Mouse (Mus musculus) MEL (cell line): ENCODE data around the gene Oit1. TPM values are rescaled to one million over a fixed set of nuclear protein-coding genes. Genes with fewer than 3 reads are reported as not detected.

Experiments used
- DNase-seq: peaks from one replicate; pipeline ENCODE4 v3.0.0; 2011; ENCODE audit warnings: low read depth, low spot score
- H3K27ac ChIP-seq: 2 replicates; pipeline ENCODE4 v1.5.1; 2012; ENCODE audit warnings: low read depth, mild to moderate bottlenecking, control low read depth, low read length, moderate library complexity; ENCODE audit not compliant: control insufficient read depth
- H3K27me3 ChIP-seq, 2 experiments: fragments of 150-350 bp in 1 of 2; sonication (generic) in 1 of 2; 2 replicates each; pipeline ENCODE4 v1.6.1; 2012; ENCODE audit warnings: low read length in 2 of 2, mild to moderate bottlenecking in 2 of 2, improper control_type of control experiment in 1 of 2, moderate library complexity in 1 of 2; ENCODE audit not compliant: insufficient read depth in 2 of 2, control insufficient read depth in 1 of 2
- H3K36me3 ChIP-seq, 2 experiments: 2 replicates each; pipeline ENCODE4 v1.6.1; 2012 to 2014; ENCODE audit warnings: low read length in 2 of 2, improper control_type of control experiment in 1 of 2, inconsistent platforms in 1 of 2, mild to moderate bottlenecking in 1 of 2; ENCODE audit not compliant: insufficient read depth in 2 of 2, control insufficient read depth in 1 of 2
- H3K4me1 ChIP-seq, 2 experiments: fragments of 150-350 bp in 1 of 2; sonication (generic) in 1 of 2; 2 replicates each; pipeline ENCODE4 v1.6.1; 2012; ENCODE audit warnings: low read length in 2 of 2, improper control_type of control experiment in 1 of 2, mild to moderate bottlenecking in 1 of 2; ENCODE audit not compliant: insufficient read depth in 2 of 2, control insufficient read depth in 1 of 2
- H3K4me3 ChIP-seq, 2 experiments: fragments of 150-350 bp in 1 of 2; sonication (generic) in 1 of 2; 2 replicates each; pipeline ENCODE4 v1.5.1; 2012; ENCODE audit warnings: low read depth in 2 of 2, low read length in 2 of 2, mild to moderate bottlenecking in 2 of 2, moderate library complexity in 2 of 2, control low read depth in 1 of 2, improper control_type of control experiment in 1 of 2; ENCODE audit not compliant: control insufficient read depth in 1 of 2, insufficient read depth in 1 of 2
- H3K79me2 ChIP-seq: 2 replicates; pipeline ENCODE4 v1.6.1; 2012; ENCODE audit warnings: mild to moderate bottlenecking, low read length, moderate library complexity; ENCODE audit not compliant: control insufficient read depth, poor library complexity, insufficient read depth
- H3K9ac ChIP-seq: 2 replicates; pipeline ENCODE4 v1.6.1; 2012; ENCODE audit warnings: low read depth, mild to moderate bottlenecking, control low read depth, low read length, moderate library complexity; ENCODE audit not compliant: control insufficient read depth, poor library complexity, severe bottlenecking
- H3K9me3 ChIP-seq: fragments of 150-350 bp; sonication (generic); replicated peaks from 2 replicates; pipeline ENCODE4 v1.6.1; 2012; ENCODE audit warnings: mild to moderate bottlenecking, low read length, improper control_type of control experiment, moderate library complexity; ENCODE audit not compliant: insufficient read depth
- BHLHE40 ChIP-seq: IDR thresholded peaks from 2 replicates; pipeline ENCODE4 v1.6.1; 2012; ENCODE audit warnings: low read depth, mild to moderate bottlenecking, inconsistent platforms, low read length, improper control_type of control experiment, borderline replicate concordance
- CHD2 ChIP-seq: IDR thresholded peaks from 2 replicates; pipeline ENCODE4 v1.6.1; 2011; ENCODE audit warnings: low read length, improper control_type of control experiment
- E2F4 ChIP-seq: IDR thresholded peaks from 2 replicates; pipeline ENCODE4 v1.6.1; 2011; ENCODE audit warnings: low read depth, low read length, improper control_type of control experiment, borderline replicate concordance
- ETS1 ChIP-seq: IDR thresholded peaks from 2 replicates; pipeline ENCODE4 v1.6.1; 2012; ENCODE audit warnings: low read depth, mild to moderate bottlenecking, inconsistent platforms, low read length, improper control_type of control experiment, moderate library complexity
- HCFC1 ChIP-seq: IDR thresholded peaks from 2 replicates; pipeline ENCODE4 v1.6.1; 2012; ENCODE audit warnings: low read depth, mild to moderate bottlenecking, inconsistent platforms, low read length, improper control_type of control experiment, moderate library complexity
- JUND ChIP-seq: IDR thresholded peaks from 2 replicates; pipeline ENCODE4 v1.6.1; 2011; ENCODE audit warnings: low read depth, mild to moderate bottlenecking, improper control_type of control experiment, low read length
- KAT2A ChIP-seq: conservative IDR thresholded peaks from 2 replicates; pipeline ENCODE4 v1.6.1; 2012; ENCODE audit warnings: low read depth, low read length, improper control_type of control experiment, inconsistent platforms
- MAFK ChIP-seq: IDR thresholded peaks from 2 replicates; pipeline ENCODE4 v1.6.1; 2011; ENCODE audit warnings: low read depth, mild to moderate bottlenecking, low read length, improper control_type of control experiment, borderline replicate concordance
- MAZ ChIP-seq: IDR thresholded peaks from 2 replicates; pipeline ENCODE4 v1.6.1; 2012; ENCODE audit warnings: low read depth, mild to moderate bottlenecking, inconsistent platforms, low read length, improper control_type of control experiment
- MEF2A ChIP-seq: IDR thresholded peaks from 2 replicates; pipeline ENCODE4 v1.6.1; 2014; ENCODE audit warnings: low read depth, mild to moderate bottlenecking, inconsistent platforms, low read length, improper control_type of control experiment; ENCODE audit not compliant: poor library complexity, insufficient replicate concordance, severe bottlenecking; ENCODE audit errors: extremely low read depth
- MXI1 ChIP-seq: IDR thresholded peaks from 2 replicates; pipeline ENCODE4 v1.6.1; 2011; ENCODE audit warnings: mild to moderate bottlenecking, low read depth, low read length, improper control_type of control experiment
- MYC ChIP-seq: IDR thresholded peaks from 2 replicates; pipeline ENCODE4 v1.6.1; 2011; ENCODE audit warnings: low read depth, mild to moderate bottlenecking, low read length, improper control_type of control experiment, moderate library complexity
- NELFE ChIP-seq: IDR thresholded peaks from 2 replicates; pipeline ENCODE4 v1.6.1; 2011; ENCODE audit warnings: low read depth, low read length, improper control_type of control experiment
- POLR2A ChIP-seq, 2 experiments: IDR thresholded peaks; 2 replicates each; pipeline ENCODE4 v1.6.1; 2011 to 2012; ENCODE audit warnings: low read length in 2 of 2, mild to moderate bottlenecking in 2 of 2, control low read depth in 1 of 2, improper control_type of control experiment in 1 of 2, low read depth in 1 of 2, moderate library complexity in 1 of 2; ENCODE audit not compliant: control insufficient read depth in 1 of 2, insufficient read depth in 1 of 2, poor library complexity in 1 of 2
- POLR2AphosphoS2 ChIP-seq: IDR thresholded peaks from 2 replicates; pipeline ENCODE4 v1.6.1; 2011; ENCODE audit warnings: low read length, improper control_type of control experiment
- POLR2AphosphoS5 ChIP-seq: IDR thresholded peaks from 2 replicates; pipeline ENCODE4 v1.6.1; 2012; ENCODE audit warnings: low read depth, borderline replicate concordance, mild to moderate bottlenecking, inconsistent platforms, low read length, moderate library complexity, mixed read lengths
- RAD21 ChIP-seq: IDR thresholded peaks from 2 replicates; pipeline ENCODE4 v1.6.1; 2011; ENCODE audit warnings: mild to moderate bottlenecking, low read depth, low read length, improper control_type of control experiment
- RCOR1 ChIP-seq: IDR thresholded peaks from 2 replicates; pipeline ENCODE4 v1.6.1; 2012; ENCODE audit warnings: low read depth, mild to moderate bottlenecking, inconsistent platforms, low read length, improper control_type of control experiment
- SIN3A ChIP-seq: IDR thresholded peaks from 2 replicates; pipeline ENCODE4 v1.6.1; 2012; ENCODE audit warnings: low read length, improper control_type of control experiment, inconsistent platforms
- TAL1 ChIP-seq: IDR thresholded peaks from 2 replicates; pipeline ENCODE4 v1.6.1; 2012; ENCODE audit warnings: mild to moderate bottlenecking, inconsistent platforms, low read length, moderate library complexity, mixed read lengths
- TBP ChIP-seq: IDR thresholded peaks from 2 replicates; pipeline ENCODE4 v1.8.0; 2011; ENCODE audit warnings: low read depth, low read length, improper control_type of control experiment
- TCF12 ChIP-seq: IDR thresholded peaks from 2 replicates; pipeline ENCODE4 v1.6.1; 2014; ENCODE audit warnings: low read depth, mild to moderate bottlenecking, inconsistent platforms, low read length, improper control_type of control experiment, moderate library complexity
- UBTF ChIP-seq: IDR thresholded peaks from 2 replicates; pipeline ENCODE4 v1.6.1; 2012; ENCODE audit warnings: low read depth, mild to moderate bottlenecking, inconsistent platforms, low read length, improper control_type of control experiment, moderate library complexity, borderline replicate concordance; ENCODE audit not compliant: insufficient read depth
- USF1 ChIP-seq: IDR thresholded peaks from 2 replicates; pipeline ENCODE4 v1.6.1; 2014; ENCODE audit warnings: low read depth, mild to moderate bottlenecking, inconsistent platforms, low read length, improper control_type of control experiment, moderate library complexity
- USF2 ChIP-seq, 2 experiments: IDR thresholded peaks; 2 replicates each; pipeline ENCODE4 v1.6.1; 2011 to 2012; ENCODE audit warnings: improper control_type of control experiment in 2 of 2, low read length in 2 of 2, borderline replicate concordance in 1 of 2, inconsistent platforms in 1 of 2, low read depth in 1 of 2, mild to moderate bottlenecking in 1 of 2; ENCODE audit not compliant: insufficient read depth in 1 of 2
- ZC3H11A ChIP-seq: IDR thresholded peaks from 2 replicates; pipeline ENCODE4 v1.6.1; 2012; ENCODE audit warnings: low read depth, mild to moderate bottlenecking, inconsistent platforms, low read length, improper control_type of control experiment
- ZMIZ1 ChIP-seq: IDR thresholded peaks from 2 replicates; pipeline ENCODE4 v1.6.1; 2012; ENCODE audit warnings: low read depth, mild to moderate bottlenecking, inconsistent platforms, low read length, improper control_type of control experiment, moderate library complexity
- polyA plus RNA-seq, 2 experiments: library from polyadenylated mRNA; stranded (reverse) in 1 of 2; unstranded in 1 of 2; fragments of >175 nt in 1 of 2; fragments of >200 nt in 1 of 2; gene quantifications; 2 replicates each; pipeline versions ENCODE4 v1.2.1 to v1.2.4; 2012; ENCODE audit warnings: low replicate concordance in 2 of 2, low read depth in 1 of 2; ENCODE audit not compliant: insufficient read length in 2 of 2, insufficient read depth in 1 of 2, missing spikeins in 1 of 2
- total RNA-seq: library from RNA; depleted of rRNA; stranded (reverse); fragments of 300-350 nt; gene quantifications from 2 replicates; pipeline ENCODE4 v1.2.3, GENCODE M21; 2012

Oit1 gene
- total and polyA plus RNA-seq, 3 experiments = not detected

- Histone ChIP-seq H3K27me3 (no peaks in the 10 kb centered on the region), H3K4me1 (no peaks in the 10 kb centered on the region), H3K9me3 (no peaks in the 10 kb centered on the region), H3K9ac (no peak overlapping the region), H3K36me3 (no peaks in the 10 kb centered on the region), H3K4me3 (no peak overlapping the region), H3K27ac (no peak overlapping the region), H3K79me2 (no peaks in the 10 kb centered on the region)
- DNase-seq = no peak
- TF ChIP-seq UBTF (no peak), E2F4 (no peak), HCFC1 (no peak), MXI1 (no peak), USF1 (no peak), MAFK (no peak), KAT2A (no peak), JUND (no peak), POLR2AphosphoS5 (no peak), RAD21 (no peak), MAZ (no peak), TCF12 (no peak), NELFE (no peak), BHLHE40 (no peak), ZC3H11A (no peak), CHD2 (no peak), MYC (no peak), MEF2A (no peak), USF2 (IDR thresholded peaks at IDR 0.05; ENCODE audit: borderline replicate concordance in 1 of 2, insufficient read depth in 1 of 2, low read depth in 1 of 2, low read length in 2 of 2) (no peak), POLR2A (IDR thresholded peaks at IDR 0.05; ENCODE audit: control insufficient read depth in 1 of 2, insufficient read depth in 1 of 2, low read depth in 1 of 2, low read length in 2 of 2, poor library complexity in 1 of 2) (no peak)
These were observed 62.0 kb downstream of the Oit1 start for GRCm38 (mm10) chr14:8316366-8317193.

- Histone ChIP-seq H3K27ac (no peak overlapping the region), H3K9me3 (no peaks in the 10 kb centered on the region), H3K27me3 (no peaks in the 10 kb centered on the region), H3K36me3 (no peaks in the 10 kb centered on the region), H3K4me3 (no peak overlapping the region), H3K79me2 (no peaks in the 10 kb centered on the region), H3K4me1 (no peaks in the 10 kb centered on the region), H3K9ac (no peak overlapping the region)
- TF ChIP-seq KAT2A (no peak), ETS1 (no peak), NELFE (no peak), POLR2AphosphoS2 (no peak), UBTF (no peak), RAD21 (no peak), TAL1 (no peak), RCOR1 (no peak), TBP (no peak), POLR2A (IDR thresholded peaks at IDR 0.05; ENCODE audit: control insufficient read depth in 1 of 2, insufficient read depth in 1 of 2, low read depth in 1 of 2, low read length in 2 of 2, poor library complexity in 1 of 2) (no peak), BHLHE40 (no peak), ZMIZ1 (no peak), MAFK (no peak), USF2 (IDR thresholded peaks at IDR 0.05; ENCODE audit: borderline replicate concordance in 1 of 2, insufficient read depth in 1 of 2, low read depth in 1 of 2, low read length in 2 of 2) (no peak), ZC3H11A (no peak), MEF2A (no peak), SIN3A (no peak)
- no peak for DNase-seq
These were observed 63.4 kb downstream of the Oit1 start for GRCm38 (mm10) chr14:8315169-8315568.
